8 mouse cellular contexts compared by ENCODE assay signal in the genomic region with DNA sequence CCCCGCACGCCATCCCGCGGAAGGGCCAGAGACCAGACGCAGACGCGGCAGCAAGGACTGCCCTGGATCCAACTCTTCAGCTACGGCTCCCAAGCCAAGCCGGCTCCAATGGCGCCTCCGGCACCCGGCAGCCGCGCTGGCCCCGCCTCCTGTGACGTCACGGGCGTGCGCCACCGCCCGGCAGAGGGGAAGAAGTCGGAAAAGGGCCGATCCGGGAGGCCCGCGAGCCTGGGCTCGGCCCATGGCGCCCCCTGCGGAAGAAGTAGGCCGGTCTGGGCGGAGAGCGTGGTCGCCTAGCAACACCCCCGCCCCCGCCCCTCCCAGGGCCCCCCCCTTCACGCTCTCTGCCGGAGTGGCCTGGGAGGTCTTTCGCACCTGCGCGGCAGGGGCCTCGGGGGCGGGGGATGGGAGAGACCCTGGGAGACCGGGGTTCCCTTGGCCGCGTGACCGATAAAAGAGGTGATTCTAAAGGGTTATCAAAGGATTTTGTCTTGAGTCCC. TPM values are rescaled to one million over a fixed set of nuclear protein-coding genes. Genes with fewer than 3 reads are reported as not detected.
DNase-seq lines count a peak whose midpoint lies in the region; ATAC-seq and TF ChIP-seq lines count a peak whose summit lies in the region.

A gene (minus strand): TSS at position 194 of the 500 bp plus-strand sequence.

- H3K27me3 ChIP-seq in ES-Bruce4 (ENCODE audit: control insufficient read depth, insufficient read depth, low read length, poor library complexity, severe bottlenecking), result no peaks in the 10 kb centered on the region
- H3K27me3 ChIP-seq in forebrain, embryonic 14.5 days (replicated peaks; ENCODE audit: control insufficient read depth, insufficient read depth, low read length), result no peaks in the 10 kb centered on the region
- no peaks in the 10 kb centered on the region for H3K27me3 ChIP-seq in neural tube, embryonic 15.5 days (replicated peaks)

- intact Hi-C loops in heart, postnatal 14 days (cut with DNase I), result no loop called here

- no peak for TF ChIP-seq CTCF in ES-Bruce4 (IDR thresholded peaks at IDR 0.05; ENCODE audit: low read depth, low read length)

- no peak for TF ChIP-seq EP300 in ES-Bruce4 (IDR thresholded peaks at IDR 0.05; ENCODE audit: insufficient read depth, low read depth, low read length)

- H3K36me3 ChIP-seq in ES-Bruce4 (ENCODE audit: control insufficient read depth, insufficient read depth, low read length, poor library complexity, severe bottlenecking), result peaks cover 2% of the 10 kb centered on the region; the same call in 1 of the 2 replicates
- H3K36me3 ChIP-seq in forebrain, embryonic 14.5 days (ENCODE audit: control insufficient read depth, insufficient read depth, low read length), result 0 out of 2 replicates have a peak, but pooled peaks cover 3% of the 10 kb centered on the region
- no peaks in the 10 kb centered on the region for H3K36me3 ChIP-seq in neural tube, embryonic 15.5 days

- H3K4me1 ChIP-seq in ES-Bruce4 (ENCODE audit: control insufficient read depth, insufficient read depth, low read length), result peaks cover 2% of the 10 kb centered on the region
- H3K4me1 ChIP-seq in forebrain, embryonic 14.5 days (ENCODE audit: control insufficient read depth, insufficient read depth, low read length), result peaks cover 10% of the 10 kb centered on the region
- peaks cover 33% of the 10 kb centered on the region for H3K4me1 ChIP-seq in neural tube, embryonic 15.5 days

- H3K9me3 ChIP-seq in ES-Bruce4 (replicated peaks; ENCODE audit: control insufficient read depth, insufficient read depth, low read length, poor library complexity, severe bottlenecking), result no peaks in the 10 kb centered on the region
- H3K9me3 ChIP-seq in forebrain, embryonic 14.5 days (replicated peaks; ENCODE audit: control insufficient read depth, low read length), result no peaks in the 10 kb centered on the region
- H3K9me3 ChIP-seq in neural tube, embryonic 15.5 days (replicated peaks), result no peaks in the 10 kb centered on the region

- peak within 1 kb of the TSS; percentile 99 for H3K9ac ChIP-seq in ES-Bruce4 (ENCODE audit: low read depth, poor library complexity, severe bottlenecking)
- peak within 1 kb of the TSS; percentile 91 for H3K9ac ChIP-seq in forebrain, embryonic 14.5 days (ENCODE audit: low read length)
- peak within 1 kb of the TSS; percentile 90 for H3K9ac ChIP-seq in neural tube, embryonic 15.5 days (replicated peaks)

- no peak within 1 kb of the TSS for H3K27ac ChIP-seq in ES-Bruce4 (ENCODE audit: insufficient read depth, low read length)
- H3K27ac ChIP-seq in forebrain, embryonic 14.5 days (ENCODE audit: low read depth, low read length), result peak within 1 kb of the TSS; percentile 90
- H3K27ac ChIP-seq in neural tube, embryonic 15.5 days (replicated peaks), result peak within 1 kb of the TSS; percentile 92

- peak; percentile 98 for DNase-seq in forebrain, embryonic 14.5 days (ENCODE audit: low spot score)
- DNase-seq in heart, postnatal 14 days, result peak; percentile 100
- DNase-seq in layer of hippocampus, adult 11-12 months (ENCODE audit: low spot score), result peak; percentile 97
- DNase-seq in lung, adult 18-20 months, result peak; percentile 96 to 98
- DNase-seq in testis, postnatal 14 days (ENCODE audit: low spot score), result peak; percentile 97

- ATAC-seq in cerebellum, adult (ENCODE audit: insufficient number of reproducible peaks, low FRiP score, low TSS enrichment), result peak; percentile 94
- ATAC-seq in forebrain, embryonic 14.5 days, result peak; percentile 99
- peak; percentile 98 for ATAC-seq in neural tube, embryonic 15.5 days (ENCODE audit: low FRiP score)

- WGBS in forebrain, embryonic 14.5 days, result under 1% methylated on average over 32 of the region's 46 CpGs
- under 1% methylated on average over 41 of the region's 46 CpGs for WGBS in neural tube, embryonic 15.5 days

- peak within 1 kb of the TSS; percentile 98 for H3K4me3 ChIP-seq in ES-Bruce4 (ENCODE audit: low read depth, low read length)
- H3K4me3 ChIP-seq in forebrain, embryonic 14.5 days (ENCODE audit: low read depth, low read length), result peak within 1 kb of the TSS; percentile 96
- peak within 1 kb of the TSS; percentile 99 for H3K4me3 ChIP-seq in neural tube, embryonic 15.5 days (replicated peaks)

- peak; percentile 80 for TF ChIP-seq POLR2A in ES-Bruce4 (IDR thresholded peaks at IDR 0.05; ENCODE audit: insufficient read depth, low read length)

- H3K4me2 ChIP-seq in forebrain, embryonic 14.5 days (ENCODE audit: low read length), result peak within 1 kb of the TSS; percentile 74
- H3K4me2 ChIP-seq in neural tube, embryonic 15.5 days, result peak within 1 kb of the TSS; percentile 69

RNA-seq across cellular contexts. Expression of the gene that starts here (rescaled TPM):
- 37.6 and 39.4 TPM in 2 replicates for polyA plus RNA-seq in ES-Bruce4 (2011; ENCODE audit: insufficient read depth, insufficient read length, low read depth, missing spikeins)
- 81.8 and 88.0 TPM in 2 replicates for polyA plus RNA-seq in forebrain, embryonic 14.5 days (2014; fragmentation: Nextera tagmentation; extraction: Ambion mirVana)
- total RNA-seq in heart, postnatal 14 days (2021), result 10 to 100 TPM; 27.8 to 32.0 TPM
- 73.5 and 79.9 TPM in 2 replicates for polyA plus RNA-seq in neural tube, embryonic 15.5 days (2015; fragmentation: Nextera tagmentation; extraction: Ambion mirVana)
